Mouse (Mus musculus): ENCODE measurements around the gene Arhgef5.

DNA sequence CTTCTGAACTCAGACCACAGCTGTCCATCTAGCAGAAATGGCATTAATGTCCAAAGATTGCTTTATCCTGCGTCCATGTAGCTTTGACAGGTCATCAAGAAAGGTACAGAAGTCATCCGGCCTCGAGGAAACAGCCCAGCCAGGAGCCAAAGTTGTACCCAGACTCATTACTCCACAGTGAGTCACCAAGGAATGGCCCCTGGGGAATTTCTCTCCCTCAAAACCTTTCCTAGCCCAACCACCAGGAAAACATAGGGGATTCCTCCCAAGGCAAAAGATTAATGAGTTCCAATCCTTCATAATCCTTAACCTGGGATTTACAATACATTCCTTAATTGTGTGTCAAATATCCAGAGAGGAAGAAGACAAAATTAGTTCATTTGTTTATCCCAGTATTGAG lies 18.0 kb upstream of the Arhgef5 start:
- TF ChIP-seq GATA1 (IDR thresholded peaks at IDR 0.05; ENCODE audit: borderline replicate concordance, low read length), result no peak
- TF ChIP-seq FLI1 (IDR thresholded peaks at IDR 0.05; ENCODE audit: low read length), result no peak
